Mouse (Mus musculus): Measurements from ENCODE around the gene Dazap1. TPM values are rescaled to one million over a fixed set of nuclear protein-coding genes. Genes with fewer than 3 reads are reported as not detected.
"Not testable (repeated sequence)": the region's sequence is repeated elsewhere in the genome, so short reads cannot be mapped to it uniquely, and the experiment has no call there.

Dazap1 gene
- 44.9 and 49.3 TPM in 2 replicates for polyA plus RNA-seq (2014; fragmentation: Nextera tagmentation; extraction: Ambion mirVana)

DNA sequence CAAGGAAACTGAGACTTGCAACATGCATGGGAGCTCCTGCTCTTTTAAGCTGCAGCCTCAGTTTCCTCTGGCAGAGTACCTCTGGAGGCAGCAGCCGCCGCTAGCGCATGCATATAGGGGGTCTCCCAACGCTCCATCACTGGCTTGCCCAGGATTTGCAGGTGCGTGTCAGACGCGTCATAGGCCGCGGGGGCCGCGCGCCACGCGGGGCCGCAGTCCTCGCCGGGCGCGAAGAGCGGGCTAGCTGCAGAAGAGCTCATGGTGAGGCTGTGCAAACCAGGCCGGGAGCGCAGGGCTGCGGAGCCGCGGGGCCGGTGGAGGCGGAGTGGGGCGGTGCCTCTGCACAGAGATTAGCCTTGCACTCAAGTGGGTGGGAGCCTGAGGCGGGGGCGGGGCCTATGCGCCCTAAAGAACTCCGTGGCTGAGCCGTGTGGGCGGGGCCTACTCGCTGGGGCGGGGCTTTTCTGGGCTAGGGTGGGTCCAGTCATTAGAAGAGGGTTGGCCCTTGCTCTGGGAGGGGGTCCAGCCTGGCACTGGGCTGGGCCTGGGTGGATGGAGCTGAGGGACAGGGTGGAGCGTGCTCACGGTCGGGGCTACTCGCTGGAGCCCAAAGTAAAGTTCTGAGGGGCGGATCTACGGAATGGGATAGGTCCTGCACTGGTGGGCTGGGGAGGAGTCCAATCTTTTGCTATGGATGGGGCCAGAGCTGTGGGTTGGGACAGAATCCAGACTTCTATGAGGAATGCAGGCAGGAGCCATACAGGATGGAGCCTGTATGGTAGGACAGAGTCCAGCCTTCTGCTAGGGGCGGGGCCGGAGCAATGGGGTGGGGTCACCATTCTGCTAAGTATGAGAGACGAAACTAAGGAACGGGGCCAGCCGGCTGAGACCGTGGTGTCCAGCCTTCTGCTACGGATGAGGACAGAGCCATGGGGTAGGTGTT, at the start of gene Dazap1, which contains the start of gene Gamt:
Gene Dazap1, plus strand, starts transcription at position 845 of the 943 bp plus-strand sequence.
Gene Gamt, minus strand, starts transcription at position 371 of the 943 bp plus-strand sequence.
- peaks cover 32% of the 10 kb centered on the region; the same call in 1 of the 2 replicates for H3K36me3 ChIP-seq (ENCODE audit: insufficient read depth)
- peak within 1 kb of the TSS; percentile 97 for H3K4me2 ChIP-seq
- H3K27ac ChIP-seq (ENCODE audit: low read depth) = peak within 1 kb of the TSS; percentile 92
- under 1% methylated on average over 49 of the region's 49 CpGs for WGBS
- H3K27me3 ChIP-seq (ENCODE audit: insufficient read depth, low read length) = no peaks in the 10 kb centered on the region
- H3K4me3 ChIP-seq (ENCODE audit: low read depth, low read length) = peak within 1 kb of the TSS; percentile 43
- H3K9me3 ChIP-seq (ENCODE audit: low read depth, low read length) = no peaks in the 10 kb centered on the region
- peak; percentile 99 for DNase-seq
- peaks cover 11% of the 10 kb centered on the region for H3K4me1 ChIP-seq (ENCODE audit: insufficient read depth)
- peak within 1 kb of the TSS; percentile 55 for H3K9ac ChIP-seq
- ATAC-seq (ENCODE audit: insufficient read depth) = peak; percentile 90
- TF ChIP-seq CTCF (IDR thresholded peaks at IDR 0.05; ENCODE audit: low read depth) = no peak

DNA sequence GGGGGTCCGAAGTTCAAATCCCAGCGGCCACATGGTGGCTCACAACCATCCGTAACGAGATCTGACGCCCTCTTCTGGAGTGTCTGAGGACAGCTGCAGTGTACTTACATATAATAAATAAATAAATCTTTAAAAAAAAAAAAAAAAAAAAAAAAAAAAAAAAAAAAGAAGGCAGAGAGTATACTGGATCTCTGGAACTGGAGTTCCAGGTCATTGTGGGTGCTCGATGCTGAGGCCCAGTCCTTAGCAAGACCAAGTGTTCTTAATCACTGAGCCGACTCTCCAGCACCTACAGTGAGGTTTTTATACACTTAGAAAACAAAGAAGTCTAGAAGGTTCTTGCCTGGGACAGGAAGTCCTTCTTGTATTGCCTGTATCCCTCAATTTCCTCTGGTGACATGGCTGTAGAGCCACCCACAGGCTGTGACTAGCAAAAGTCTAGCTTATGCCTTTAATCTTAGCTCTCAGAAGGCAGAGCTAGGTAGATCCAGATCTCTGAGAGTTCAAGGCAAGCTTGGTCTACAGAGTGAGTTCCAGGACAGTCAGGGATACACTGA, 49.7 kb upstream of the Dazap1 start:
- DNase-seq; H3K9me3 ChIP-seq (ENCODE audit: low read depth, low read length); H3K4me2 ChIP-seq; H3K27me3 ChIP-seq (ENCODE audit: insufficient read depth, low read length); ATAC-seq (ENCODE audit: insufficient read depth); H3K27ac ChIP-seq (ENCODE audit: low read depth); H3K36me3 ChIP-seq (ENCODE audit: insufficient read depth); H3K4me3 ChIP-seq (ENCODE audit: low read depth, low read length); H3K4me1 ChIP-seq (ENCODE audit: insufficient read depth); H3K9ac ChIP-seq: not testable (repeated sequence)
- 65% methylated on average over 7 of the region's 7 CpGs for WGBS

DNA sequence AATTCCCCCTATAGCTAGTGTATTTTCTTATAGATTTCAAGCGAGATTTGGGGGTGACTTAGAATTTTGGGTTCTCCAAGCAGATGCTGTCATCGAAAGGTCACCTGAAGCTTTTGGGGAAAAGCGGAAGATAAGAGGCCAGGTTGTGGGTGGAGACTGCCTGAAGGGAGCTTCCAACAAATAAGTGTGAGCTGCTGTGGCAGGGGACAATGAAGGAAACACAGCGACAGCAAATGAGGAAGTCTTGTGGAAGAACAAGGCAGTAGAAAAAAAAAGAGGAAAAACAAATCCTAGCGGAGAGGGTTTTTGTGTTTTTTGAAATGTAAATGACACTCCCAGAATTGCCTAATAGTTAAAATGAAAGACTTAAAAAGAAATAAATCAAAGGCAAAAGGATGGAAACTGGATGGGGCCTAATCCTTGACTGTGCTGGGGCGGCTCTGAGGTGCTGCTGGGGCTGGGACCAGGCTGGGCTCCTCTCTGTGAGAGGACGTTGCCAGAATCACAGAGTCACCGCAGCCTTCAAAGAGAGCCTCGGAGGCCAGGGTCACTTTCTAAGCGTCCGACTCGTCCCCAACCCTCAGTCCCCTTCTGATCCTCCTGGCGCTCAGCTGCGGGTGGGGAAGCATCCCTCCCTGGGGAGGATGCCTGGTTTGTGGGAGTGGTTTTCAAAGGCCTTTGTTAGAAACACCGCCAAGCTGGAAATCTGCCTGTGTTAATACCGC, 46.1 kb upstream of the Dazap1 start:
- Histone ChIP-seq H3K4me2 (no peak overlapping the region), H3K4me1 (ENCODE audit: insufficient read depth) (no peaks in the 10 kb centered on the region), H3K27ac (ENCODE audit: low read depth) (no peak overlapping the region), H3K27me3 (ENCODE audit: insufficient read depth, low read length) (no peaks in the 10 kb centered on the region), H3K9ac (peak overlapping the region; percentile 18; the same call in 1 of the 2 replicates), H3K9me3 (ENCODE audit: low read depth, low read length) (no peaks in the 10 kb centered on the region), H3K36me3 (ENCODE audit: insufficient read depth) (no peaks in the 10 kb centered on the region), H3K4me3 (ENCODE audit: low read depth, low read length) (no peak overlapping the region)
- no peak for DNase-seq
- TF ChIP-seq CTCF (IDR thresholded peaks at IDR 0.05; ENCODE audit: low read depth) = no peak
- ATAC-seq (ENCODE audit: insufficient read depth) = no peak
- WGBS = 27% methylated on average over 16 of the region's 16 CpGs

DNA sequence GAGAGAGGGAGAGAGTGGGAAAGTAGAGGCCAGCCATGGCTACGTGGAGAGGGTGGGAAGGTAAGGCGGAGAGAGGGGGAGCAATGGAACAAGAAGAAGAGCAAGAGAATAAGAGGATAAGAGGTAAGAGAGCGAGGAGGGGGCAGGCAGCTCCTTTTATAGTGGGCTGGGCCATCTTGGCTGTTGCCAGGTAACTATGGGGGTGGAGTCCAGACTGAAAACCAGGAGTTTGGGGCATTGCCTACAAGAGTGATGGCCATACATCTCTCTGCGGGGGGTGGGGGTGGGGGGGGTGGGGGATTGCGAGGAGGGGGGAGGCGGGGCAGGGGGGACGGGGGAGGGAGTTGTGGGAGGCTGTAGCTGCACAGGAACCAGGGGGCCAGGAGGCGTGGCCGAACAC, 40.6 kb upstream of the Dazap1 start:
- no peak overlapping the region for H3K4me3 ChIP-seq (ENCODE audit: low read depth, low read length)
- 20% methylated on average over 9 of the region's 9 CpGs for WGBS
- no peaks in the 10 kb centered on the region for H3K27me3 ChIP-seq (ENCODE audit: insufficient read depth, low read length)
- no peak overlapping the region for H3K9ac ChIP-seq
- no peak for DNase-seq
- H3K4me1 ChIP-seq (ENCODE audit: insufficient read depth) = peaks cover 3% of the 10 kb centered on the region
- no peaks in the 10 kb centered on the region for H3K36me3 ChIP-seq (ENCODE audit: insufficient read depth)
- no peaks in the 10 kb centered on the region for H3K9me3 ChIP-seq (ENCODE audit: low read depth, low read length)
- no peak for ATAC-seq (ENCODE audit: insufficient read depth)
- H3K27ac ChIP-seq (ENCODE audit: low read depth) = no peak overlapping the region
- TF ChIP-seq CTCF (IDR thresholded peaks at IDR 0.05; ENCODE audit: low read depth) = no peak
- no peak overlapping the region for H3K4me2 ChIP-seq

DNA sequence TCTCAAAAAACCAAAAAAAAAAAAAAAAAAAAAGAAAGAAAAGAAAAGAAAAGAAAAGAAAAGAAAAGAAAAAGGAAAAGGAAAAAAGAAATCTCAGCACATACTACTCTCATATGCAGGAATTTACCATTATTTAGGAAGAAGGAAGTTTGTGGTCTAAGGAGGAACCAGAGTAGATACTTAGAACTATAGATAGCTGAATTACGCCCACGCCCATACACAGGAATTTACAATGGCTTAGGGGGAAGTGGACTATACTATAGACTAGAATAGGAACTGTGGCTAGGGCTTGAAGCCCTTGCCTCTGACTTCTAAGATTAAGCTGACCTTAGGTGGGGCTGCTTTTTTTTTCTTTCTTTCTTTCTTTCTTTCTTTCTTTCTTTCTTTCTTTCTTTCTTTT, 38.1 kb upstream of the Dazap1 start:
- H3K4me1 ChIP-seq (ENCODE audit: insufficient read depth) = peaks cover 16% of the 10 kb centered on the region
- not testable (repeated sequence) for ATAC-seq (ENCODE audit: insufficient read depth); H3K4me3 ChIP-seq (ENCODE audit: low read depth, low read length); H3K4me2 ChIP-seq; H3K9me3 ChIP-seq (ENCODE audit: low read depth, low read length); H3K27ac ChIP-seq (ENCODE audit: low read depth); DNase-seq; H3K27me3 ChIP-seq (ENCODE audit: insufficient read depth, low read length); H3K9ac ChIP-seq; H3K36me3 ChIP-seq (ENCODE audit: insufficient read depth)
- 94% methylated on average over 2 of the region's 2 CpGs for WGBS

DNA sequence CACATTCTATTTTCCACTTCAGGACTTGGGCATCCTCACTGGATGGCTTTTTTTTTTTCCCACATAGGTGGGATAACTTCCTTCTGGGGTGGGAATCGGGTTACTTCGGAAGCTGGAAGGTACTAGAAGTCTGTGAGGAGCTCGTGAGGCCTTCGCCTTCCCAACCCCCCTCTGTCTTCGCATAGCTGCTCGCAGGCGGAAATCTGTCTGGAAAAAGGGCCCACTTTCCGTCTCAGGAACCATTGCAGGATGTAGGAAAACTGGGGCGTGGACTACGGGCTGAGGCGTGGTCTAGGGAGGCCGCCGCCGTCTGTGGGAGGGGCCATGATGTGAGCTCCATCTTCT, 35.2 kb upstream of the Dazap1 start:
- Histone ChIP-seq H3K36me3 (ENCODE audit: insufficient read depth) (peaks cover 25% of the 10 kb centered on the region), H3K9ac (peak overlapping the region; percentile 63), H3K4me3 (ENCODE audit: low read depth, low read length) (peak overlapping the region; percentile 88), H3K4me2 (peak overlapping the region; percentile 97), H3K27ac (ENCODE audit: low read depth) (peak overlapping the region; percentile 91), H3K9me3 (ENCODE audit: low read depth, low read length) (no peaks in the 10 kb centered on the region), H3K4me1 (ENCODE audit: insufficient read depth) (peaks cover 22% of the 10 kb centered on the region), H3K27me3 (ENCODE audit: insufficient read depth, low read length) (no peaks in the 10 kb centered on the region)
- 0 out of 2 replicates have a peak, but pooled peaks have one; percentile 3 for ATAC-seq (ENCODE audit: insufficient read depth)
- no peak for DNase-seq
- TF ChIP-seq CTCF (IDR thresholded peaks at IDR 0.05; ENCODE audit: low read depth) = no peak
- WGBS = 0% methylated on average over 14 of the region's 14 CpGs
